Mouse (Mus musculus) hindbrain, embryonic 10.5 days (tissue): ENCODE results near the gene Usp37. TPM values are rescaled to one million over a fixed set of nuclear protein-coding genes. Genes with fewer than 3 reads are reported as not detected.
"Not testable (repeated sequence)": the region's sequence is repeated elsewhere in the genome, so short reads cannot be mapped to it uniquely, and the experiment has no call there.

Source experiments
- DNase-seq: peaks from one replicate; pipeline ENCODE4 v3.0.0-alpha.2; 2017; ENCODE audit warnings: low spot score
- H3K27ac ChIP-seq: fragments of 300-500 bp; sonication (generic); 2 replicates; pipeline ENCODE4 v1.5.1; 2016; ENCODE audit warnings: mild to moderate bottlenecking, moderate library complexity
- H3K27me3 ChIP-seq: fragments of 300-500 bp; sonication (generic); 2 replicates; pipeline ENCODE4 v1.6.1; 2016; ENCODE audit warnings: mild to moderate bottlenecking; ENCODE audit not compliant: poor library complexity, insufficient read depth, severe bottlenecking
- H3K36me3 ChIP-seq: fragments of 300-500 bp; sonication (generic); 2 replicates; pipeline ENCODE4 v1.6.1; 2016; ENCODE audit warnings: mild to moderate bottlenecking, moderate library complexity
- H3K4me1 ChIP-seq: fragments of 300-500 bp; sonication (generic); replicated peaks from 2 replicates; pipeline ENCODE4 v1.6.1; 2016; ENCODE audit warnings: mild to moderate bottlenecking
- H3K4me3 ChIP-seq: fragments of 300-500 bp; sonication (generic); 2 replicates; pipeline ENCODE4 v1.5.1; 2016; ENCODE audit warnings: mild to moderate bottlenecking, moderate library complexity
- H3K9me3 ChIP-seq: fragments of 300-500 bp; sonication (generic); 2 replicates; pipeline ENCODE4 v1.6.1; 2016; ENCODE audit warnings: mild to moderate bottlenecking, moderate library complexity
- WGBS: fragments of 180-500 bp; shearing (Covaris S2); methylation state at CpG from one replicate; pipeline ENCODE4 v1.1.7; 2016; 5-methylcytosine and 5-hydroxymethylcytosine counted together
- polyA plus RNA-seq: library from polyadenylated mRNA; unstranded; fragments of >200 nt; fragmentation: Nextera tagmentation; extraction: Ambion mirVana; gene quantifications from 2 replicates; pipeline ENCODE4 v1.2.1, GENCODE M21; 2016

Gene Usp37
- polyA plus RNA-seq, 1 experiment from 2014 or later, result 34.0 TPM

DNA sequence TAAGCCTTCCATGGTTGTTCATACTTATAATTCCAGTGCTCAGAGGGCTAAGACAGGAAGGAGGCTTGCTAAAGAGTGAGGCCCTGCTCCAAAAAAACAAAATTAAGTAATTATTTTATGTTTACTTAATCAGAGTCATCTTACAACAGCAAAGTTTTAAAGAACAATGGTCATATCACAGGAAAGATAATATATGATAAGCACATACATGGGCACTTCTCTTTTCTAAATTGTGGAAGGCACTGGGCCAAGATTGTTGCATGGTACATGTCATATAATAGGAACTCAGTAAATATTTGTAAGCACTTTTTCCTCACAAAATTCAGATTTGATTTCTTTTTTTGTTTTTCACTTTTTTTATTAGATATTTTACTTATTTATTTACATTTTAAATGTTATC, 24.2 kb downstream of the Usp37 start:
- Histone ChIP-seq H3K27ac (no peak overlapping the region), H3K9me3 (no peaks in the 10 kb centered on the region), H3K27me3 (no peaks in the 10 kb centered on the region), H3K4me1 (no peaks in the 10 kb centered on the region), H3K4me3 (no peak overlapping the region), H3K36me3 (peaks cover 93% of the 10 kb centered on the region)
- DNase-seq, result no peak

GRCm38 (mm10) chr1:74512999-74513398, 31.1 kb downstream of the Usp37 start:
- H3K36me3 ChIP-seq, result peaks cover 89% of the 10 kb centered on the region
- not testable (repeated sequence) for H3K4me1 ChIP-seq, H3K9me3 ChIP-seq, H3K27ac ChIP-seq, DNase-seq, H3K4me3 ChIP-seq, H3K27me3 ChIP-seq
- WGBS, result 95% methylated on average over 1 of the region's 1 CpGs

DNA sequence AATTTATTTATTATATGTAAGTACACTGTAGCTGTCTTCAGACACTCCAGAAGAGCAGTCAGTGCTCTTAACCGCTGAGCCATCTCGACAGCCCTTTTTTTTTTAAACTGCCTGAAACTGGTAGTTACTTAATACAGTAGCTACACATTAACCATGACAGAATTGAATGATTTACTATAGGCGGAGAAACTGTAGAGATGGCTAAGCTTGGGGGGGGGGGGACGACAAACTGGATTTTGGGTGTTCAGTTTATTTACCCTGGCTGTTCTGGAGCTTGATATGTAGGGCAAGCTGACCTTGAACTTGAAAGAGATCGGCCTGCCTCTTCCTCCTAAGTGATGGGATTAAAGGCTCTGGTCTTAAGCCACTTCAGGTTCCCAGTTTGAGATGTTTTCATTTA, 32.8 kb downstream of the Usp37 start:
- 95% methylated on average over 5 of the region's 5 CpGs for WGBS
- Histone ChIP-seq H3K27me3 (no peaks in the 10 kb centered on the region), H3K27ac (no peak overlapping the region), H3K4me1 (peaks cover 21% of the 10 kb centered on the region), H3K4me3 (no peak overlapping the region), H3K9me3 (no peaks in the 10 kb centered on the region), H3K36me3 (peaks cover 82% of the 10 kb centered on the region)
- no peak for DNase-seq

DNA sequence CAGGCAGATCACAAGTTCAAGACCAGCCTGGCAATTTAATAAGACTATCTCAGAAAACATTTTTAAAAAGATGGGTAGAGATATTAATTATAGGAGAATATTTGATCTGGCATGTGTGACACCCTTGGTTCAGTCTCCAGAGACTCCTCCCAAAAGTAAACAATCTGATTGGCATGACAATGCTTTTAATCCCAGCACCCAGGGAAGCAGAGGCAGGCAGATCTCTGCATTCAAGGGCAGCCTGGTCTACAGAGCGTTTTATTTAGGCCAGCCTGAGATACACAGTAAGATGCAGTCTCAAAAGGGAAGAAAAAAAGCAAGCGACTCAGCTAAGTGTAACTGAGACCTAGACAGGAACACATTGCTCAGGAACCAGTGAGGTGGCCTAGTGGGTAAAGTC, 36.3 kb downstream of the Usp37 start:
- no peaks in the 10 kb centered on the region for H3K27me3 ChIP-seq
- peaks cover 52% of the 10 kb centered on the region for H3K36me3 ChIP-seq
- WGBS, result 96% methylated on average over 2 of the region's 2 CpGs
- no peak for DNase-seq
- peaks cover 32% of the 10 kb centered on the region for H3K4me1 ChIP-seq
- peak overlapping the region; percentile 73 for H3K4me3 ChIP-seq
- no peak overlapping the region for H3K27ac ChIP-seq
- H3K9me3 ChIP-seq, result no peaks in the 10 kb centered on the region

GRCm38 (mm10) chr1:74506471-74506881, 37.6 kb downstream of the Usp37 start:
- H3K27ac ChIP-seq, result peak overlapping the region; percentile 97
- peak overlapping the region; percentile 73 for H3K4me3 ChIP-seq
- H3K27me3 ChIP-seq, result no peaks in the 10 kb centered on the region
- H3K36me3 ChIP-seq, result peaks cover 52% of the 10 kb centered on the region
- DNase-seq, result peak; percentile 91
- no peaks in the 10 kb centered on the region for H3K9me3 ChIP-seq
- under 1% methylated on average over 34 of the region's 34 CpGs for WGBS
- peaks cover 32% of the 10 kb centered on the region for H3K4me1 ChIP-seq

- peak; percentile 100 for DNase-seq
- under 1% methylated on average over 64 of the region's 64 CpGs for WGBS
- H3K4me3 ChIP-seq, result peak within 1 kb of the TSS; percentile 73
Measured at GRCm38 (mm10) chr1:74505721-74506464, 38.2 kb downstream of the Usp37 start, which contains the start of gene Cnot9. Cnot9 (plus strand) TSS chr1:74506058.

DNA sequence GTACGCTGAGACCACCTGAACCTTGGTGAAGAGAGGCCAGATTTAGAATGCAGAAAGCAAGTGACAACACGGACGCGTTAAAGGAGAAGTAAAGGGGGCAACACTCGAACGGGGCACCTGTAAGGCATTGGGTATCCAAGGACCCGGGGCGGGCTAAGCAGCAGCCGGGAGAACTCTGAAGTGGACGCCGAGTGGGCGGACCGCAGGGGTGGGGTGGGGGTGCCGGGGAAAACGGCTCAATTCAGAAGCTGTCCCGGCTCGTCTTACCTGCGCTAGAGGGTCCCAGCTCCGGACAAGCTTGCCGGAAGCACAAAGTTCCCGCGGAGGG, 38.7 kb downstream of the Usp37 start:
- H3K9me3 ChIP-seq, result no peaks in the 10 kb centered on the region
- peak overlapping the region; percentile 73 for H3K4me3 ChIP-seq
- H3K36me3 ChIP-seq, result peaks cover 48% of the 10 kb centered on the region
- no peaks in the 10 kb centered on the region for H3K27me3 ChIP-seq
- WGBS, result under 1% methylated on average over 22 of the region's 22 CpGs
- no peak for DNase-seq
- peak overlapping the region; percentile 97 for H3K27ac ChIP-seq
- peaks cover 32% of the 10 kb centered on the region for H3K4me1 ChIP-seq

More at GRCm38 (mm10) chr1:74505721-74506464, 38.2 kb downstream of the Usp37 start, which contains the start of gene Cnot9:
- Histone ChIP-seq H3K4me1 (peaks cover 32% of the 10 kb centered on the region), H3K27ac (peak within 1 kb of the TSS; percentile 97), H3K36me3 (peaks cover 51% of the 10 kb centered on the region), H3K9me3 (no peaks in the 10 kb centered on the region), H3K27me3 (no peaks in the 10 kb centered on the region)

GRCm38 (mm10) chr1:74501106-74501505, 43.0 kb downstream of the Usp37 start:
- Histone ChIP-seq H3K4me3 (no peak overlapping the region), H3K27ac (no peak overlapping the region), H3K4me1 (peaks cover 11% of the 10 kb centered on the region), H3K9me3 (no peaks in the 10 kb centered on the region), H3K27me3 (no peaks in the 10 kb centered on the region), H3K36me3 (peaks cover 49% of the 10 kb centered on the region)
- no peak for DNase-seq
- WGBS, result 85% methylated on average over 1 of the region's 1 CpGs

- H3K27ac ChIP-seq, result no peak overlapping the region
- 98% methylated on average over 5 of the region's 5 CpGs for WGBS
- H3K36me3 ChIP-seq, result peaks cover 99% of the 10 kb centered on the region
- no peak overlapping the region for H3K4me3 ChIP-seq
- no peaks in the 10 kb centered on the region for H3K27me3 ChIP-seq
- H3K9me3 ChIP-seq, result no peaks in the 10 kb centered on the region
- DNase-seq, result no peak
- H3K4me1 ChIP-seq, result no peaks in the 10 kb centered on the region
Measured at GRCm38 (mm10) chr1:74485792-74486191, 58.3 kb downstream of the Usp37 start.

GRCm38 (mm10) chr1:74460273-74460672, 83.8 kb downstream of the Usp37 start:
- no peaks in the 10 kb centered on the region for H3K9me3 ChIP-seq
- no peak overlapping the region for H3K4me3 ChIP-seq
- WGBS, result 83% methylated on average over 2 of the region's 2 CpGs
- no peaks in the 10 kb centered on the region for H3K27me3 ChIP-seq
- peaks cover 95% of the 10 kb centered on the region for H3K36me3 ChIP-seq
- no peak overlapping the region for H3K27ac ChIP-seq
- DNase-seq, result no peak
- H3K4me1 ChIP-seq, result no peaks in the 10 kb centered on the region

DNA sequence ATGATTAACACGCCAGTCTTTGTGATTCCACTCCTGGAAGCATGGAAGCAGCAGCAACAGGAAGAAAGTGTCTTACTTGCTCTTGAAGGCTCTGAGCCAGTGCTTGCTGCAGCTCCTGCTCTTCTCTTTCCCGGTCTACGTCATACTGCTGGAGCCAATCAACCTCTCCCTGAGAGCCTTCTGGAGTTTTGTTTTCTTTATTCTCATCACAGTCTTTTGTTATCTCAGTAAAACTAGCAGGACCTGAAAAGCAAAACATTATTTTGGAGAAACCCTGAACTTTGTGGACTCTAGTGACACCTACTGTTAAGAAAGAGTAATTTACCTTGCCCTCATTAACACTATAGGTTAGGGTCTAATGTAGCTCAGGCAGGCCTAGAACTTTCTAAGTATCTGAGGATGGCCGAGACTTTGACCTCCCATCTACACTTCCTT, 91.5 kb downstream of the Usp37 start:
- Histone ChIP-seq H3K4me1 (no peaks in the 10 kb centered on the region), H3K27ac (no peak overlapping the region), H3K27me3 (no peaks in the 10 kb centered on the region), H3K36me3 (peaks cover 98% of the 10 kb centered on the region), H3K4me3 (no peak overlapping the region), H3K9me3 (no peaks in the 10 kb centered on the region)
- no peak for DNase-seq
- WGBS, result 74% methylated on average over 4 of the region's 4 CpGs

- no peaks in the 10 kb centered on the region for H3K9me3 ChIP-seq
- H3K4me1 ChIP-seq, result no peaks in the 10 kb centered on the region
- H3K4me3 ChIP-seq, result no peak overlapping the region
- H3K27me3 ChIP-seq, result no peaks in the 10 kb centered on the region
- no peak overlapping the region for H3K27ac ChIP-seq
- DNase-seq, result no peak
- WGBS, result 91% methylated on average over 2 of the region's 2 CpGs
- H3K36me3 ChIP-seq, result peaks cover 96% of the 10 kb centered on the region
Measured at GRCm38 (mm10) chr1:74444538-74444937, 99.5 kb downstream of the Usp37 start.

- H3K27ac ChIP-seq, result no peak overlapping the region
- no peak overlapping the region for H3K4me3 ChIP-seq
- WGBS, result 90% methylated on average over 19 of the region's 19 CpGs
- DNase-seq, result no peak
- peaks cover 99% of the 10 kb centered on the region for H3K36me3 ChIP-seq
- no peaks in the 10 kb centered on the region for H3K27me3 ChIP-seq
- H3K9me3 ChIP-seq, result no peaks in the 10 kb centered on the region
- H3K4me1 ChIP-seq, result no peaks in the 10 kb centered on the region
Measured at GRCm38 (mm10) chr1:74439166-74439876, 104.8 kb downstream of the Usp37 start.
